Mouse (Mus musculus): ENCODE measurements around the gene Akt3. TPM values are rescaled to one million over a fixed set of nuclear protein-coding genes. Genes with fewer than 3 reads are reported as not detected.
A peak's percentile ranks its signal among the peaks of the same experiment; 100 is the strongest.

Akt3 gene
- polyA plus RNA-seq, 1 experiment from 2014 or later = 0.66 TPM

- 34% methylated on average over 3 of the region's 3 CpGs for WGBS (ENCODE audit: insufficient replicate concordance)
- Histone ChIP-seq H3K9ac (no peak overlapping the region), H3K9me3 (replicated peaks) (no peaks in the 10 kb centered on the region), H3K36me3 (no peaks in the 10 kb centered on the region), H3K4me3 (replicated peaks) (no peak overlapping the region), H3K4me2 (no peak overlapping the region), H3K27me3 (no peaks in the 10 kb centered on the region), H3K4me1 (replicated peaks) (no peaks in the 10 kb centered on the region), H3K27ac (no peak overlapping the region)
- no peak for DNase-seq
- ATAC-seq (ENCODE audit: low read depth) = peak; percentile 73
These were observed 69.3 kb downstream of the Akt3 start for GRCm38 (mm10) chr1:177188708-177189107.

DNA sequence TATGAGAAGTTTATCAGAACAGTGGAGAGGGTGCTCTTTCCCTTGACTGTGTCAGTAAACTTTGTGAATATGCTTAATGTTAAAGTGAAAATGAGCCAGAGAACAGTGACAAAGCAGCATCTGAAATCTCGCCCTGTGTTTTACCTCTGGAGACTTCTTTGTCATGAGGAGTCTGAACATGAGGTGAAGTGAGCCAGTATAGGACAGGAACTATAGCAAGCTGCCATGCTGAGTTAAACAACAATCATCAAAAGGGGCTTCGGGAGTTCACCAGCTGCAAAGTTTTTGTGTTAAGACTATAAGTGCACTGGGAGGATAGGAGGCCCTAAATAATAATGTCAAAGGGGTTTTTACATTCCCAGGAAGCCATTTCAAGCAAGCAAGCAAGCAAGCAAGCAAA is 71.3 kb downstream of the Akt3 start:
- ATAC-seq (ENCODE audit: low read depth) (no peak), DNase-seq (no peak)
- Histone ChIP-seq H3K36me3 (no peaks in the 10 kb centered on the region), H3K4me2 (no peak overlapping the region), H3K4me3 (replicated peaks) (no peak overlapping the region), H3K9ac (no peak overlapping the region), H3K9me3 (replicated peaks) (no peaks in the 10 kb centered on the region), H3K27me3 (no peaks in the 10 kb centered on the region), H3K27ac (no peak overlapping the region), H3K4me1 (replicated peaks) (no peaks in the 10 kb centered on the region)
- WGBS (ENCODE audit: insufficient replicate concordance) = 73% methylated on average over 2 of the region's 2 CpGs

GRCm38 (mm10) chr1:177179635-177180034 is 78.4 kb downstream of the Akt3 start:
- Histone ChIP-seq H3K4me1 (replicated peaks) (no peaks in the 10 kb centered on the region), H3K27me3 (no peaks in the 10 kb centered on the region), H3K36me3 (no peaks in the 10 kb centered on the region), H3K4me2 (no peak overlapping the region), H3K4me3 (replicated peaks) (no peak overlapping the region), H3K9me3 (replicated peaks) (no peaks in the 10 kb centered on the region), H3K9ac (no peak overlapping the region), H3K27ac (no peak overlapping the region)
- DNase-seq = no peak
- no peak for ATAC-seq (ENCODE audit: low read depth)
- 65% methylated on average over 2 of the region's 2 CpGs for WGBS (ENCODE audit: insufficient replicate concordance)

GRCm38 (mm10) chr1:177175436-177175835 is 82.6 kb downstream of the Akt3 start:
- Histone ChIP-seq H3K9me3 (replicated peaks) (no peaks in the 10 kb centered on the region), H3K4me3 (replicated peaks) (no peak overlapping the region), H3K27me3 (no peaks in the 10 kb centered on the region), H3K4me2 (no peak overlapping the region), H3K9ac (no peak overlapping the region), H3K27ac (no peak overlapping the region), H3K4me1 (replicated peaks) (no peaks in the 10 kb centered on the region), H3K36me3 (no peaks in the 10 kb centered on the region)
- no peak for ATAC-seq (ENCODE audit: low read depth)
- no peak for DNase-seq

GRCm38 (mm10) chr1:177171300-177171699 is 86.7 kb downstream of the Akt3 start:
- H3K9me3 ChIP-seq (replicated peaks) = no peaks in the 10 kb centered on the region
- H3K36me3 ChIP-seq = no peaks in the 10 kb centered on the region
- no peak overlapping the region for H3K4me2 ChIP-seq
- H3K27me3 ChIP-seq = no peaks in the 10 kb centered on the region
- H3K4me3 ChIP-seq (replicated peaks) = no peak overlapping the region
- no peak overlapping the region for H3K27ac ChIP-seq
- ATAC-seq (ENCODE audit: low read depth) = no peak
- no peak overlapping the region for H3K9ac ChIP-seq
- H3K4me1 ChIP-seq (replicated peaks) = no peaks in the 10 kb centered on the region; the same call in 1 of the 2 replicates
- no peak for DNase-seq

DNA sequence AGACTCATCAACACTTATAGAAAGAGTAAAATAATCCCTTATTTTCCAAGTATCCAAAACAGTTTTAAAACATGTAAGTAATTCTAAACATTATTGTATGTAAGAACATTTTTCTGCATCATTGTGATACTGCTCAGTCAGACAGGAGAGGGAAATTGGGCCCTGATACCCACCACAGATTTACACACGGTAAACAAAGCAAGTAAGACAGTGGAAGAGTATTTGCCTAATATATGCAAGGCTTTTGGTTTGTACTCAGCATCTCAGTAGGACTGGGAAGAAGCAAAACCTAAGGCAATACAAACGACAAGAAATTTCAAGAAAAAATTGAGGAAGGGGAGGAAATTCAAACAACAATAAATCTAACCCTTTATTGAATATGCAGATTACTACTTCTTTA is 92.2 kb downstream of the Akt3 start:
- DNase-seq = no peak
- no peak overlapping the region for H3K27ac ChIP-seq
- H3K9me3 ChIP-seq (replicated peaks) = no peaks in the 10 kb centered on the region
- H3K4me3 ChIP-seq (replicated peaks) = no peak overlapping the region
- no peaks in the 10 kb centered on the region; the same call in 1 of the 2 replicates for H3K4me1 ChIP-seq (replicated peaks)
- H3K27me3 ChIP-seq = no peaks in the 10 kb centered on the region
- 52% methylated on average over 2 of the region's 2 CpGs for WGBS (ENCODE audit: insufficient replicate concordance)
- no peak for ATAC-seq (ENCODE audit: low read depth)
- H3K9ac ChIP-seq = no peak overlapping the region
- H3K4me2 ChIP-seq = no peak overlapping the region
- H3K36me3 ChIP-seq = no peaks in the 10 kb centered on the region

DNA sequence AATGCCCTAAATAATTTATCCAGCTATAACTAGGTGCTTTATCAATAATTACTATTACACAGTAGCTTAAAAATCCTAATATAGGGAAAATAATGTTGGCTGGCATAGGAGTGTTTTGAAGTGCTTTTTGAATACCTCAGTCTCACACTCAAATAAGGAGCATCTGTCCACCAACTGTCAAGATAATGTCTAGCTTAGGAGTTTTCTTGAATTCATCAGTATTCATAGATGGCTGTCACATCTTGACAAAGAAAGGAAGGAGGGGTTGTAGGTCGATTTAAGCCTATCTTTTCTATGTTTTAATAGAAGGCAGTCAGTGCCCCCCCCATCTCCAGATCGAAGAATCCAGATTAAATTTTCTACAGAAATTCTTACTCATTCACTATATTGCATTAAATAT is 92.7 kb downstream of the Akt3 start:
- no peak for ATAC-seq (ENCODE audit: low read depth)
- H3K27ac ChIP-seq = no peak overlapping the region
- no peaks in the 10 kb centered on the region; the same call in 1 of the 2 replicates for H3K4me1 ChIP-seq (replicated peaks)
- H3K9me3 ChIP-seq (replicated peaks) = no peaks in the 10 kb centered on the region
- no peak for DNase-seq
- no peak overlapping the region for H3K4me3 ChIP-seq (replicated peaks)
- H3K4me2 ChIP-seq = no peak overlapping the region
- H3K36me3 ChIP-seq = no peaks in the 10 kb centered on the region
- WGBS (ENCODE audit: insufficient replicate concordance) = 55% methylated on average over 2 of the region's 2 CpGs
- no peak overlapping the region for H3K9ac ChIP-seq
- no peaks in the 10 kb centered on the region for H3K27me3 ChIP-seq

GRCm38 (mm10) chr1:177150344-177151021 is 107.5 kb downstream of the Akt3 start:
- 59% methylated on average over 11 of the region's 11 CpGs for WGBS (ENCODE audit: insufficient replicate concordance)
- Histone ChIP-seq H3K9me3 (replicated peaks) (no peaks in the 10 kb centered on the region), H3K4me1 (replicated peaks) (no peaks in the 10 kb centered on the region), H3K27me3 (no peaks in the 10 kb centered on the region), H3K36me3 (no peaks in the 10 kb centered on the region), H3K4me2 (no peak overlapping the region), H3K4me3 (replicated peaks) (no peak overlapping the region), H3K27ac (no peak overlapping the region), H3K9ac (no peak overlapping the region)
- DNase-seq = no peak
- ATAC-seq (ENCODE audit: low read depth) = no peak

DNA sequence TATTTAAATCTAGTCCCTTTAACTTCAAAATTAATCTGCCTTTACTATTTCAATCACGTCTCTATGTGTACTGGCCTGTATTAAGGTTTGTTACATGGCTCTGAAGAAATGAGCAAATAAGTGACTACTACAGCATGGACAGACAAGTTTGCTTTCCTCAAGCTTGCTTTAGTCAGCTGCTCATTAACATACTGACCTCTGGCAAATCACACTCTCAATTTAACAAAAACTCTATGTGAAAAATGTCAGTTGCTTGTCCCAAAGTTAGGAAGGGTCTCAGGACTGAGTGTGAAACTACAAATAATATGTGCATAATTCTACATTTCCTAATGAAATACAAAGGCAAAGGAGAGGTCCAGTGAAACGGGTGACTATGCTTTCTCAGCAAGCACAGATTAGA is 109.3 kb downstream of the Akt3 start:
- Histone ChIP-seq H3K4me1 (replicated peaks) (no peaks in the 10 kb centered on the region), H3K4me3 (replicated peaks) (no peak overlapping the region), H3K9ac (no peak overlapping the region), H3K27me3 (no peaks in the 10 kb centered on the region), H3K9me3 (replicated peaks) (no peaks in the 10 kb centered on the region), H3K36me3 (no peaks in the 10 kb centered on the region), H3K4me2 (no peak overlapping the region), H3K27ac (no peak overlapping the region)
- DNase-seq (no peak), ATAC-seq (ENCODE audit: low read depth) (no peak)
- WGBS (ENCODE audit: insufficient replicate concordance) = 61% methylated on average over 2 of the region's 2 CpGs

DNA sequence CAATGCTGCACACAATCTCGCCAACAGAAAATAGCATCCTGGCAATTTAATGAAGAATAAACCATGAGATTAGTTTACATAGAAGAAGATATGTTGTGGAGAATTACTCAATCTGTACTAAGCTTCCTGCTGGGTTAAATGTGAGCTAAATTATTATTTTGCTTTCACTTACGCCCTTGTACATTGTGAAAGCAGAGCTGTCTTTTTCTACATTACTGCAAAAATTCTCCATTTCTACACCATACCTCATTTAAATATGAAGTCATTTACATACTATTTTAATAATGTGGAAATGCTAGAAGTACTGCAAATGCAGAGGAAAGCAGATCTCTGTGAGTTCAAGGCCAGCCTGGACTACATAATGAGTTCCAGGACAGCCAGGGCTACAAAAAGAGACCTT is 116.5 kb downstream of the Akt3 start:
- ATAC-seq (ENCODE audit: low read depth) = no peak
- Histone ChIP-seq H3K4me1 (replicated peaks) (no peaks in the 10 kb centered on the region), H3K4me3 (replicated peaks) (no peak overlapping the region), H3K9ac (no peak overlapping the region), H3K36me3 (no peaks in the 10 kb centered on the region), H3K27ac (no peak overlapping the region), H3K27me3 (no peaks in the 10 kb centered on the region), H3K9me3 (replicated peaks) (no peaks in the 10 kb centered on the region), H3K4me2 (no peak overlapping the region)
- WGBS (ENCODE audit: insufficient replicate concordance) = 77% methylated on average over 2 of the region's 2 CpGs
- no peak for DNase-seq

DNA sequence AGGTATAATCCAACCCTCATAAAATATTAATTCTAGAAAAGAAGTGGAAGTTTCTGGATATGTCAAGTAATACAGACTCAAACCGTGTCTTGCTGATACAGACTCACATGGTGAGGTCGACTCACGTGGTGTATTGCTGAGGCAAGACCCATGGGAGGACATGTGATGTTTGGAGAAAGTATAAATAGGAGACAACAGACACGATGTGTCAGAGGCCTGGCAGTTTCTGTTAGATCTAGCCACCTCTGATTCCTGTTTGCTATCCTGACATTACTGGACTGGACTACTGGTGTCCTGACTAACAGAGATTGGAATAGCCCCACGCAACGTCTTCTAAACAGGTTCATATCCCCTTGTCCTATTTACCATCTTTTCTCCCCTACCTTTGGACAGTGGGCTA is 118.4 kb downstream of the Akt3 start:
- H3K9ac ChIP-seq = no peak overlapping the region
- ATAC-seq (ENCODE audit: low read depth) (no peak), DNase-seq (no peak)
- H3K4me3 ChIP-seq (replicated peaks) = no peak overlapping the region
- H3K4me2 ChIP-seq = no peak overlapping the region
- H3K36me3 ChIP-seq = no peaks in the 10 kb centered on the region
- no peaks in the 10 kb centered on the region for H3K27me3 ChIP-seq
- H3K9me3 ChIP-seq (replicated peaks) = no peaks in the 10 kb centered on the region
- WGBS (ENCODE audit: insufficient replicate concordance) = 60% methylated on average over 6 of the region's 6 CpGs
- H3K4me1 ChIP-seq (replicated peaks) = no peaks in the 10 kb centered on the region
- H3K27ac ChIP-seq = no peak overlapping the region

DNA sequence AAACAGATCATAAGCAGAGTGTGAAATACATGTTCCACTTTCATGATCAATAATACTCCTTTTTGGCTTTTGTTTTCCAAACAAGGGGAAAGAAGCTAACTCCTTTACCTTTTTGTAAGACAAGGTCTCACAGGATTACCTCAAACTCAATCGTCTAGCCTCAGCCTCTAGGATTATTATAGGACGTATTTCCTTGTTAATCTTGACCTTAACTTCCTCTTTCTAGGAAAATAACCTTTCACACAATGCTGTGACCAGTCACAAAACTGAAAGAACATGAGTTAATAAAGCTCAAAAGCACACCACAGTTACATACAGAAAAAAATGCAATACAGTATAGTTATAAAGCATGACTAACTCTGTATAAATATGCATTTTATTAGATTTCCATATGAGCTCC is 126.5 kb downstream of the Akt3 start:
- H3K36me3 ChIP-seq = no peaks in the 10 kb centered on the region
- 21% methylated on average over 2 of the region's 2 CpGs for WGBS (ENCODE audit: insufficient replicate concordance)

More for the DNA sequence above, 126.5 kb downstream of the Akt3 start:
- DNase-seq (no peak), ATAC-seq (ENCODE audit: low read depth) (no peak)
- no peak overlapping the region for H3K4me3 ChIP-seq (replicated peaks)
- H3K27ac ChIP-seq = no peak overlapping the region
- no peak overlapping the region for H3K9ac ChIP-seq
- H3K4me2 ChIP-seq = no peak overlapping the region
- H3K27me3 ChIP-seq = no peaks in the 10 kb centered on the region
- H3K9me3 ChIP-seq (replicated peaks) = no peaks in the 10 kb centered on the region
- H3K4me1 ChIP-seq (replicated peaks) = no peaks in the 10 kb centered on the region

All from liver, embryonic 13.5 days (tissue).